Mouse (Mus musculus): ENCODE measurements around the gene Sec24d. TPM values are rescaled to one million over a fixed set of nuclear protein-coding genes. Genes with fewer than 3 reads are reported as not detected.

The Sec24d gene
- polyA plus RNA-seq, 1 experiment from 2014 or later = 91.2 TPM

DNA sequence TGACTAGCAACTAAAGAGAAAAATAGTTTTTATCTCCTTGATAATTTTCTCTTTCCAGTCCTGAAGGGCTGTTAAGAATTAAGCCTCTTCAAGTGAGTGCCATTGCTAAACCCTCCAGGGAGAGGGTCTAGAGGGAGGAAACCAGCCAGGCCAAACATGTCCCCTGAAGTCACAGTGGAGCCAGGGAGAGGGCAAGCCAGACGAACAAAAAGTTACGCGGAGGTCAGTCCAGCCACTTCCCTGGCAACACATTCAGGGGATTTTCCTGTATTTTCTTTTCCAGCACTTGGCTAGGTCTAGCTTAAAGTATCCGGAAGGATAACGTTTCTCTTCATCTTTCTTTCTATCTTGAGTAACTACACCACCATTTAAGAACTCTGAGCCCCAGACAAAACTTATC lies 22.9 kb upstream of the Sec24d start:
- Histone ChIP-seq H3K4me2 (ENCODE audit: low read depth, low read length) (no peak overlapping the region), H3K36me3 (ENCODE audit: control insufficient read depth, insufficient read depth, low read length) (no peaks in the 10 kb centered on the region), H3K27me3 (replicated peaks; ENCODE audit: control insufficient read depth, insufficient read depth, low read length) (no peaks in the 10 kb centered on the region), H3K9me3 (ENCODE audit: control insufficient read depth, low read length) (no peaks in the 10 kb centered on the region), H3K4me3 (ENCODE audit: low read length) (no peak overlapping the region), H3K4me1 (ENCODE audit: control insufficient read depth, insufficient read depth, low read length) (no peaks in the 10 kb centered on the region), H3K27ac (ENCODE audit: low read length) (no peak overlapping the region), H3K9ac (ENCODE audit: low read depth, low read length) (no peak overlapping the region)
- 69% methylated on average over 5 of the region's 5 CpGs for WGBS
- no peak for ATAC-seq

DNA sequence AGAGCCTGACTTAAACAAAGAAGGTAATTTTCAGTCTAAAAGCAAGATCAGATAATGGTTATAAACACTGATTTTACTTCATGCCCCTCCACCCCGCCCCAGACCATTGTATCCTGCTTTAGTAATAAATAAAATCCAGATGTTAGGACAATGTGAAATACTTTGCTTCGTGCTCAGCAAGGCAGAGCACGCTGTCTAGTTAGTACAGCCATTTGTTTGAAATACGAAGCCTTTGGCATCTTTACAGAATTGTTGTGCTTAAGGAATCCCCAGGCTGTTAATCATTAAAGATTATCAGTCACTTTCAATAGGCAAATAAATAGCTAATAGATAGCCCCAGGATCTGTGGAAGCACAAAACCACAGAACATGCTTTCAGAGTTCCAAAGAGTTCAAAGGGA lies 21.6 kb upstream of the Sec24d start:
- no peak overlapping the region for H3K4me3 ChIP-seq (ENCODE audit: low read length)
- H3K4me2 ChIP-seq (ENCODE audit: low read depth, low read length) = no peak overlapping the region
- no peak overlapping the region for H3K9ac ChIP-seq (ENCODE audit: low read depth, low read length)
- ATAC-seq = no peak
- H3K27me3 ChIP-seq (replicated peaks; ENCODE audit: control insufficient read depth, insufficient read depth, low read length) = no peaks in the 10 kb centered on the region
- H3K36me3 ChIP-seq (ENCODE audit: control insufficient read depth, insufficient read depth, low read length) = no peaks in the 10 kb centered on the region
- H3K4me1 ChIP-seq (ENCODE audit: control insufficient read depth, insufficient read depth, low read length) = no peaks in the 10 kb centered on the region
- no peaks in the 10 kb centered on the region for H3K9me3 ChIP-seq (ENCODE audit: control insufficient read depth, low read length)
- H3K27ac ChIP-seq (ENCODE audit: low read length) = no peak overlapping the region
- 23% methylated on average over 4 of the region's 4 CpGs for WGBS

DNA sequence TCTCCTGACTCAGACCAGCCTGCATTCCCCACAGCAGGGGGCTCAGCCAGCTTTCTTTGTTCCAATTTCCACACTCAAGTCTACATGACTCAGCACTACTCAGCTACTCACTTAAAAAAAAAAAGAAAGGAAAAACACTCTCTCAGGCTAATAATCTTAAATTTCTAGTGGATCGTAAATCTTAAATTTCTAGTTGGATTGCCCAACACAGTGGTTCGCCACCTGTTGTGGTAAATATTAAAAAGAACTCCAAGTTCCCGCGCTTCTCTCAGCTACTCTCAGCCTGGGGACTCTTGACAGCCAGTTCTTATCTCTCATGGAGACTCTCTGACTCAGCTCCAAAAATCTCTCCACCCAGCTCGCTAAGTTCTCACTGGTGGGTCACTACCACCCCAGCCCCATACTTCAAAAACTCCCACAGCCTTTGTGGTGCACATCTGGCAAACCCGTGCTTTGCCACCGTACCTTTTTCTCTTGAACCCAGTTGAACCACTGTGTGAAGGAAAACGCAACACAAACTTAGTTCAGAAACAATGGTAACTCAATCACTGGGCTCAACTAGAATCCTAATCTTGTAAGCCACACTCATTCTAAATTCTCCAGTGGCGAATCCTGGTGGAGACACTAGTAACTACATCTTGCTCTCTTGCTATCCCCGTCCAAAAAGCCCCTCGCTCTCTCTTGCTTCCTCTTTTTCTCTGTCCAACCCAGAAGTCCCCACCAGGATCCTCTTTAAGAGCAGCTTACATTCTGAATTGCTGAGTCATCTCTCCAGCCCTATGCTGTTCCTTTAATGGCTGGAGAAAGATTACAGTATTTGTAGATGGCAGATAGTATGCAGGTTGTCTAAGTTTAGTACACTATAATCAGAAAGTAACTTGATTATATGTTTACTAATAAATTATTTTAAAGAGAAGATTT lies 10.8 kb upstream of the Sec24d start:
- Histone ChIP-seq H3K27ac (ENCODE audit: low read length) (no peak overlapping the region), H3K27me3 (replicated peaks; ENCODE audit: control insufficient read depth, insufficient read depth, low read length) (no peaks in the 10 kb centered on the region), H3K36me3 (ENCODE audit: control insufficient read depth, insufficient read depth, low read length) (no peaks in the 10 kb centered on the region), H3K4me1 (ENCODE audit: control insufficient read depth, insufficient read depth, low read length) (no peaks in the 10 kb centered on the region), H3K4me2 (ENCODE audit: low read depth, low read length) (no peak overlapping the region), H3K9ac (ENCODE audit: low read depth, low read length) (no peak overlapping the region), H3K4me3 (ENCODE audit: low read length) (no peak overlapping the region), H3K9me3 (ENCODE audit: control insufficient read depth, low read length) (no peaks in the 10 kb centered on the region)
- WGBS = 78% methylated on average over 11 of the region's 11 CpGs
- ATAC-seq = no peak

DNA sequence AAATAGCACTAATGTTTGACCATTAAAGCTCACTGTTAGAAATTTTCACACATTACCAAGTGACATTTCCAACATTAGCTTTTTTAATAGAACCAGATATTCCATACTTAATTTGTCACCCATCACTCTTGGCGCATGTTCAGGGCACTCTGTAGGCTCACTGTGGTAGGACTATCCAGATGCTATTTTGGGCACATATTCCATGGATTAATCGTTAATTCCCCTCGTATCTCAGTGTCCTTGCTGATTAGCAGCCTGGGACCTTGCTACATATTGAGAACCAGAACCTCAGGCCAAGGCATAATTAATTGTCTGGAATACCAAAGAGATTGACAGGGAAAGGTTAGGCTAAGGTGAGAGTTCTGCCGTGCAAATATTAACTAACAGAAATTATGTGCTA lies 8.5 kb upstream of the Sec24d start:
- Histone ChIP-seq H3K4me3 (ENCODE audit: low read length) (no peak overlapping the region), H3K36me3 (ENCODE audit: control insufficient read depth, insufficient read depth, low read length) (no peaks in the 10 kb centered on the region), H3K27ac (ENCODE audit: low read length) (no peak overlapping the region), H3K9me3 (ENCODE audit: control insufficient read depth, low read length) (no peaks in the 10 kb centered on the region), H3K9ac (ENCODE audit: low read depth, low read length) (no peak overlapping the region), H3K27me3 (replicated peaks; ENCODE audit: control insufficient read depth, insufficient read depth, low read length) (no peaks in the 10 kb centered on the region), H3K4me1 (ENCODE audit: control insufficient read depth, insufficient read depth, low read length) (no peaks in the 10 kb centered on the region), H3K4me2 (ENCODE audit: low read depth, low read length) (no peak overlapping the region)
- WGBS = 69% methylated on average over 4 of the region's 4 CpGs
- ATAC-seq = no peak

DNA sequence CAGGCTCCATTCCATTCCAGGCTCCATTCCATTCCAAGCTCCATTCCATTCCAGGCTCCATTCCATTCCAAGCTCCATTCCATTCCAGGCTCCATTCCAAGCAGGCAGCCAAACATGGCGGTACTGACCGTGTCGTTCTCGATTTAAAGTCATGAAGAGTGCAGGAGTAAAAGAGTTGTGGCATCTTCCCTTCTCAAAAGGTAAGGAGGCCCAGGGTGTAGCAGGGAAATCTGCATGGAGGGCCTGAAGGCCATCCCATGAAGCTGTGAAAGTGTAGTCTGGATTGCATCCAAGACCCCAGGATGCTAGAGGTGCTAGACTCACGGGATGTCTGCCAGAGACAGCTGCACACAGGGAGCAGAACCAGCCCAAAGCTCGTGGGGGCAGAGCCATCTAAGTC lies 2.5 kb upstream of the Sec24d start:
- H3K27me3 ChIP-seq (replicated peaks; ENCODE audit: control insufficient read depth, insufficient read depth, low read length) = no peaks in the 10 kb centered on the region
- H3K4me3 ChIP-seq (ENCODE audit: low read length) = peak overlapping the region; percentile 30
- H3K4me1 ChIP-seq (ENCODE audit: control insufficient read depth, insufficient read depth, low read length) = 0 out of 2 replicates have a peak, but pooled peaks cover 5% of the 10 kb centered on the region
- H3K9me3 ChIP-seq (ENCODE audit: control insufficient read depth, low read length) = no peaks in the 10 kb centered on the region
- H3K9ac ChIP-seq (ENCODE audit: low read depth, low read length) = peak overlapping the region; percentile 41
- H3K27ac ChIP-seq (ENCODE audit: low read length) = no peak overlapping the region
- WGBS = 40% methylated on average over 6 of the region's 6 CpGs
- H3K4me2 ChIP-seq (ENCODE audit: low read depth, low read length) = peak overlapping the region; percentile 36; the same call in 1 of the 2 replicates
- 0 out of 2 replicates have a peak, but pooled peaks cover 3% of the 10 kb centered on the region for H3K36me3 ChIP-seq (ENCODE audit: control insufficient read depth, insufficient read depth, low read length)
- ATAC-seq = no peak

DNA sequence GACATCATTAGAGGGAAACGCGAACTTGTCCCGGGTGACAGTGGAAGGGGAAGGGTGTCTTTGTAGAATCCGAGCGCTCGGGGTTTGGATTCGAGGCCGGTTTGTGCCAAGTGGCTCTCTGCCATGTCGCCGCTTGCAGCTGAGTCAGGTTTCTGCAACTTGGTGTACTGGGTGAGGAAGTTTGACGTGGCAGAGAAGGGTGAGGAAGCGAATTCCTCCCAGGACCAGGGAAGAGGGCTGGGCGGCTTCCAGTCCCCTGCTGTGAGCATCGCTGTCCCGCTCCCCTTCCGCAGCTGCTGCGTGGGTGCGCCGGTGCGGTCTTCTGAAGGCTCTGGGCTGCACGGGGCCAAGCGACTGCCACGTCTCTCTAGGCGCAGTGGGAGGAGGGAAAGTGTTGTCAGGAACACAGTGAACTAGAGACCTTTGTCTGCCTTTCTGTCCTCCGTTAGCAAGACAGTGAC lies 516 bp downstream of the Sec24d start:
- peak overlapping the region; percentile 88 for H3K9ac ChIP-seq (ENCODE audit: low read depth, low read length)
- no peaks in the 10 kb centered on the region for H3K9me3 ChIP-seq (ENCODE audit: control insufficient read depth, low read length)
- peak overlapping the region; percentile 80 for H3K4me3 ChIP-seq (ENCODE audit: low read length)
- WGBS = 0% methylated on average over 25 of the region's 25 CpGs
- 0 out of 2 replicates have a peak, but pooled peaks cover 5% of the 10 kb centered on the region for H3K4me1 ChIP-seq (ENCODE audit: control insufficient read depth, insufficient read depth, low read length)
- H3K27ac ChIP-seq (ENCODE audit: low read length) = peak overlapping the region; percentile 87
- no peaks in the 10 kb centered on the region for H3K27me3 ChIP-seq (replicated peaks; ENCODE audit: control insufficient read depth, insufficient read depth, low read length)
- peak overlapping the region; percentile 68 for H3K4me2 ChIP-seq (ENCODE audit: low read depth, low read length)
- peak; percentile 70 for ATAC-seq
- H3K36me3 ChIP-seq (ENCODE audit: control insufficient read depth, insufficient read depth, low read length) = peaks cover 16% of the 10 kb centered on the region

DNA sequence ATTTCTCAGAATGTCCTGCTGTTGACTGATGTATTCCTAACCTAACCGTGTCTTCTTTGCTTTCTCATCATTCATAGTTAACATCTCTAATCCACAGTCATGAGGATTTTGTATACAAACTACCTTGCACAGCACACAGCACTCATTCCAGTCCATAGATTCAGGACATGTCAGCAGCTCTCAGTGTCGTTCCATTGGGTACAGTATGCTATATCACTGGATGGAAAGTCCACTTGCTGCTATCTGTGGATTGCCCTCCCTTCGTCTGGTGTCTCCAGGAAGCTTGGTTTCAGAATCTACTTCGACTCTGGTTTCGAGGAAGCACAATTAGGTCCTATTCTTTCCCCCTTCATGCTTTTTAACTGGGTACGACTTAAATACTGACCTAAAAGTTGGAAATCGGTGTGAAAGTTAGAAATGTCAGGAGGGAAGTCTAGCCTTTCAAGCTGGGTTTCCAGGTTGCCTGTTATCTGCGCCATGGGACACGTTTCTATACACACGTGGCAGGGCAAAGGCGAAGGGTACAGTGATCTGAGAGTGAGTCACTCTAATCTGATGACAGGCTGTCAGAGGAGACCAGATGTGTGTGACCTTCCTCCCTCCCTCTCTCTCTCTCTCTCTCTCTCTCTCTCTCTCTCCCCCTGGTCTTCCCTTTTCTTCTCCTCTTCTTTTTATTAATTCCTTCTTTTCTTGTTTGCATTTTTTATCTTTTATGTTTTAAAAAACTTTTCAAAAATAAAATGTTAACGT lies 15.8 kb downstream of the Sec24d start:
- no peak overlapping the region for H3K9ac ChIP-seq (ENCODE audit: low read depth, low read length)
- no peak overlapping the region for H3K27ac ChIP-seq (ENCODE audit: low read length)
- H3K4me3 ChIP-seq (ENCODE audit: low read length) = no peak overlapping the region
- peaks cover 19% of the 10 kb centered on the region for H3K36me3 ChIP-seq (ENCODE audit: control insufficient read depth, insufficient read depth, low read length)
- H3K4me1 ChIP-seq (ENCODE audit: control insufficient read depth, insufficient read depth, low read length) = peaks cover 2% of the 10 kb centered on the region; the same call in 1 of the 2 replicates
- WGBS = 81% methylated on average over 12 of the region's 12 CpGs
- no peaks in the 10 kb centered on the region for H3K27me3 ChIP-seq (replicated peaks; ENCODE audit: control insufficient read depth, insufficient read depth, low read length)
- no peaks in the 10 kb centered on the region for H3K9me3 ChIP-seq (ENCODE audit: control insufficient read depth, low read length)
- no peak overlapping the region for H3K4me2 ChIP-seq (ENCODE audit: low read depth, low read length)
- peak; percentile 94 for ATAC-seq

DNA sequence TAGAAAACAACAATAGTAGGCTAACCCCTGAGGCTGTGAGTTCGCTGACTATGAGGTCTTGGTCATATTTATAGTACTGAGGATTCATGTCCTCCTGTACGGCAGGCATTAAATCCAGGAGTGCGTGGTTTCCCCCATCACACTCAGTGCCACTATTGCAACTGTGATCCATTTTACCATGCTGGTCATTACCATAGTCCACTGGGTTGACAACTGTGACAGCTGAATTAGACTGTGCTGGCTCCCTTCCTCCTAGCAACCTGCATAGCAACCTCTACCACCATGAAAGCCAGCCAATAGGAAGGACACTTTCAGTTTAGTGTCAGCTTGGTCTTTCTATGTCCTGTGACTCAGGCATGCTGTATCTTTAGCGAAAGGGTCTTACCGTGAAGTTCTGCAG lies 17.0 kb downstream of the Sec24d start:
- H3K36me3 ChIP-seq (ENCODE audit: control insufficient read depth, insufficient read depth, low read length) = peaks cover 14% of the 10 kb centered on the region
- H3K4me1 ChIP-seq (ENCODE audit: control insufficient read depth, insufficient read depth, low read length) = peaks cover 2% of the 10 kb centered on the region; the same call in 1 of the 2 replicates
- H3K27me3 ChIP-seq (replicated peaks; ENCODE audit: control insufficient read depth, insufficient read depth, low read length) = no peaks in the 10 kb centered on the region
- no peak overlapping the region for H3K27ac ChIP-seq (ENCODE audit: low read length)
- no peak overlapping the region for H3K9ac ChIP-seq (ENCODE audit: low read depth, low read length)
- no peak for ATAC-seq
- WGBS = 95% methylated on average over 5 of the region's 5 CpGs
- no peak overlapping the region for H3K4me3 ChIP-seq (ENCODE audit: low read length)
- H3K9me3 ChIP-seq (ENCODE audit: control insufficient read depth, low read length) = no peaks in the 10 kb centered on the region
- no peak overlapping the region for H3K4me2 ChIP-seq (ENCODE audit: low read depth, low read length)

DNA sequence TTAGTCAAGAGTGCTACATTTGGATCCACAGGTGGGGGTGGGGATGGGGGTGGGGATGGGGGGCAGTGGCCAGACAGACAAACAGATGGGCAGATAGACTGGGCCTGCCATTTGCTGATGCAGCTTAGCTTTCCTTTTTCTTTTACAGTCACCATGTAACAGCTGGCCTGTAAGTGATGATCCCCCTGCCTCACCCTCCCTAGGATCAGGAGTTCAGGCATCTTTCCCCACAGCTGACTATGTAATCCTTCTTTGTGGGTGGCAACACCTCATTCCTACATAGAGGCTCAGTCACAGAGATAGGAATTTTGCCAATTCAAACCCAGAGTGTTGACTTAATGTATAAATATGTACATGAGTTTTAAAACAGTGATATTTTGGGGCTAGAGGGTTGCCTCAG lies 18.4 kb downstream of the Sec24d start:
- no peak overlapping the region for H3K9ac ChIP-seq (ENCODE audit: low read depth, low read length)
- no peaks in the 10 kb centered on the region for H3K9me3 ChIP-seq (ENCODE audit: control insufficient read depth, low read length)
- H3K4me1 ChIP-seq (ENCODE audit: control insufficient read depth, insufficient read depth, low read length) = peaks cover 2% of the 10 kb centered on the region; the same call in 1 of the 2 replicates
- H3K4me2 ChIP-seq (ENCODE audit: low read depth, low read length) = no peak overlapping the region
- H3K27me3 ChIP-seq (replicated peaks; ENCODE audit: control insufficient read depth, insufficient read depth, low read length) = no peaks in the 10 kb centered on the region
- no peak overlapping the region for H3K4me3 ChIP-seq (ENCODE audit: low read length)
- no peak overlapping the region for H3K27ac ChIP-seq (ENCODE audit: low read length)
- H3K36me3 ChIP-seq (ENCODE audit: control insufficient read depth, insufficient read depth, low read length) = peaks cover 10% of the 10 kb centered on the region
- ATAC-seq = no peak
